In genomic region chr14:25719371-25719770, GRCm38 (mm10) we compare ENCODE assay signal across 9 mouse cellular contexts. TPM values are rescaled to one million over a fixed set of nuclear protein-coding genes. Genes with fewer than 3 reads are reported as not detected.
DNase-seq lines count a peak whose midpoint lies in the region; ATAC-seq lines count a peak whose summit lies in the region.
"Had no signal": no experiment of that assay in that cellular context is flagged by ENCODE, and none has a peak within 500 bp of the region (broad histone marks: within the 10 kb centered on the region; RNA-seq: fewer than 3 reads in every experiment).

No protein-coding gene starts in this region.

- H3K36me3 ChIP-seq in kidney, embryonic 16.5 days (ENCODE audit: insufficient read depth, low read length): peaks cover 7% of the 10 kb centered on the region; the same call in 1 of the 2 replicates
- H3K36me3 ChIP-seq in embryonic facial prominence, embryonic 15.5 days: peaks cover 17% of the 10 kb centered on the region; the same call in 1 of the 2 replicates

- no peak for DNase-seq in kidney, postnatal 36 days
- DNase-seq in lung, postnatal 36 days: peak; percentile 53
- peak; percentile 91 to 94 for DNase-seq in thymus, postnatal 10 days (ENCODE audit: low spot score in 2 of 2)
- DNase-seq in c-Kit-positive CD71-positive TER-119-positive erythroid progenitor cells, embryonic 14.5 days (ENCODE audit: low spot score): no peak
- DNase-seq in cerebellum, adult 9-11 months: no peak
- DNase-seq in ovary, postnatal 10 days (ENCODE audit: low spot score): no peak

- peak overlapping the region; percentile 88 for H3K27ac ChIP-seq in kidney, embryonic 16.5 days (ENCODE audit: low read length)
- H3K27ac ChIP-seq in embryonic facial prominence, embryonic 15.5 days (replicated peaks): peak overlapping the region; percentile 71; the same call in 1 of the 2 replicates
- H3K27ac ChIP-seq: neural tube, embryonic 13.5 days had no signal

- ATAC-seq in kidney, embryonic 16.5 days (ENCODE audit: low FRiP score, low TSS enrichment): no peak
- ATAC-seq in embryonic facial prominence, embryonic 15.5 days (ENCODE audit: insufficient number of reproducible peaks, low FRiP score, low TSS enrichment, low read depth): no peak

- no peaks in the 10 kb centered on the region for H3K27me3 ChIP-seq in kidney, embryonic 16.5 days (ENCODE audit: insufficient read depth, low read length)
- no peaks in the 10 kb centered on the region for H3K27me3 ChIP-seq in embryonic facial prominence, embryonic 15.5 days
- H3K27me3 ChIP-seq: neural tube, embryonic 13.5 days had no signal

- H3K4me2 ChIP-seq in kidney, embryonic 16.5 days (replicated peaks; ENCODE audit: low read depth, low read length): no peak overlapping the region
- no peak overlapping the region for H3K4me2 ChIP-seq in embryonic facial prominence, embryonic 15.5 days (replicated peaks)
- H3K4me2 ChIP-seq: neural tube, embryonic 13.5 days had no signal

- no peaks in the 10 kb centered on the region for H3K9me3 ChIP-seq in kidney, embryonic 16.5 days (ENCODE audit: low read length)
- H3K9me3 ChIP-seq in embryonic facial prominence, embryonic 15.5 days (replicated peaks): no peaks in the 10 kb centered on the region
- H3K9me3 ChIP-seq: neural tube, embryonic 13.5 days had no signal

- peaks cover 31% of the 10 kb centered on the region for H3K4me1 ChIP-seq in kidney, embryonic 16.5 days (ENCODE audit: insufficient read depth, low read length)
- H3K4me1 ChIP-seq in embryonic facial prominence, embryonic 15.5 days: peaks cover 27% of the 10 kb centered on the region

- 66% methylated on average over 9 of the region's 9 CpGs for WGBS in kidney, embryonic 16.5 days
- 64% methylated on average over 9 of the region's 9 CpGs for WGBS in embryonic facial prominence, embryonic 15.5 days

- H3K4me3 ChIP-seq in kidney, embryonic 16.5 days (ENCODE audit: low read length): no peak overlapping the region
- no peak overlapping the region for H3K4me3 ChIP-seq in embryonic facial prominence, embryonic 15.5 days (replicated peaks)
- H3K4me3 ChIP-seq: neural tube, embryonic 13.5 days had no signal

- no peak overlapping the region for H3K9ac ChIP-seq in kidney, embryonic 16.5 days (replicated peaks; ENCODE audit: low read length)
- no peak overlapping the region for H3K9ac ChIP-seq in embryonic facial prominence, embryonic 15.5 days
- H3K9ac ChIP-seq: neural tube, embryonic 13.5 days had no signal

RNA-seq across cellular contexts. Expression of gene Ppif, which starts 25.4 kb away (rescaled TPM):
- 42.4 and 55.5 TPM in 2 replicates for polyA plus RNA-seq in kidney, embryonic 16.5 days (2015; fragmentation: Nextera tagmentation; extraction: Ambion mirVana)
- 25.3 and 30.6 TPM in 2 replicates for polyA plus RNA-seq in embryonic facial prominence, embryonic 15.5 days (2015; fragmentation: Nextera tagmentation; extraction: Ambion mirVana)

RNA-seq across cellular contexts. Expression of gene Zcchc24, which starts 49.5 kb away (rescaled TPM):
- 12.2 and 17.3 TPM in 2 replicates for polyA plus RNA-seq in kidney, embryonic 16.5 days (2015; fragmentation: Nextera tagmentation; extraction: Ambion mirVana)
- polyA plus RNA-seq in embryonic facial prominence, embryonic 15.5 days (2015; fragmentation: Nextera tagmentation; extraction: Ambion mirVana): 34.0 and 35.2 TPM in 2 replicates

Comparison
In these comparisons a context has a peak if more than half of its experiments do, and no peak if none do; other contexts are left out.
1. DNase-seq: peak in lung, postnatal 36 days (single experiment) and thymus, postnatal 10 days (2 of 2); none in kidney, postnatal 36 days (0 of 2), c-Kit-positive CD71-positive TER-119-positive erythroid progenitor cells, embryonic 14.5 days (single experiment), cerebellum, adult 9-11 months (single experiment) and ovary, postnatal 10 days (single experiment).